Mouse (Mus musculus): ENCODE measurements around the gene Klhl30.

GRCm38 (mm10) chr1:91373414-91373835 lies 22.6 kb downstream of the Klhl30 start:
- TF ChIP-seq GATA1 (IDR thresholded peaks at IDR 0.05; ENCODE audit: borderline replicate concordance, low read length): no peak
- no peak for TF ChIP-seq FLI1 (IDR thresholded peaks at IDR 0.05; ENCODE audit: low read length)
